Mouse (Mus musculus): ENCODE measurements at regions not wholly inside any gene's neighbourhood (a gene's known extent, or its start where the extent isn't known, plus 50 kb on each side); places are given as distances from the start of the nearest gene placed in this dataset.

DNA sequence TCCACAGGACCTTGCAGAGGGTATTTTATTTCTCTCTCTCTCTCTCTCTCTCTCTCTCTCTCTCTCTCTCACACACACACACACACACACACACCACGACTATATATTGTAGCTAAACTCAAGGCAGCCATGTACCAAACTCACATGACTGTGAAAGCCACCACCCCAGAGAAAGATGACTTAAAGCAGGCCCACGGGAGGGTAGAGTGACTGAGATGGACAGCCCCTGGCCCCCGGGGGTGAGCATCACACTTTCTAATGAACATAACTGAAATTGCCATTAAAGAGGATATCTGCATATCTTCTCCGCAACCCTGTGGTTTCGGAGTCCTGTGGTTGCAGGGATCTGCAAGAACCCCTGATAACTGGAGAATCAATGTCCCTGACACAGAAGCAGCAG, 197.1 kb upstream of the Spdye4c start:
- no peaks in the 10 kb centered on the region for H3K9me3 ChIP-seq (ENCODE audit: control insufficient read depth, low read length)
- no peaks in the 10 kb centered on the region for H3K27me3 ChIP-seq (ENCODE audit: control insufficient read depth, insufficient read depth, low read length)
- no peak overlapping the region for H3K9ac ChIP-seq (ENCODE audit: low read depth, low read length)
- H3K4me3 ChIP-seq (ENCODE audit: low read length): no peak overlapping the region
- 74% methylated on average over 5 of the region's 5 CpGs for WGBS
- H3K4me2 ChIP-seq (replicated peaks; ENCODE audit: low read depth, low read length): no peak overlapping the region
- ATAC-seq (ENCODE audit: low FRiP score, low TSS enrichment): no peak
- no peak overlapping the region for H3K27ac ChIP-seq (ENCODE audit: low read depth, low read length)
- H3K4me1 ChIP-seq (ENCODE audit: control insufficient read depth, insufficient read depth, low read length): peaks cover 24% of the 10 kb centered on the region
- no peaks in the 10 kb centered on the region for H3K36me3 ChIP-seq (ENCODE audit: control insufficient read depth, insufficient read depth, low read length)

DNA sequence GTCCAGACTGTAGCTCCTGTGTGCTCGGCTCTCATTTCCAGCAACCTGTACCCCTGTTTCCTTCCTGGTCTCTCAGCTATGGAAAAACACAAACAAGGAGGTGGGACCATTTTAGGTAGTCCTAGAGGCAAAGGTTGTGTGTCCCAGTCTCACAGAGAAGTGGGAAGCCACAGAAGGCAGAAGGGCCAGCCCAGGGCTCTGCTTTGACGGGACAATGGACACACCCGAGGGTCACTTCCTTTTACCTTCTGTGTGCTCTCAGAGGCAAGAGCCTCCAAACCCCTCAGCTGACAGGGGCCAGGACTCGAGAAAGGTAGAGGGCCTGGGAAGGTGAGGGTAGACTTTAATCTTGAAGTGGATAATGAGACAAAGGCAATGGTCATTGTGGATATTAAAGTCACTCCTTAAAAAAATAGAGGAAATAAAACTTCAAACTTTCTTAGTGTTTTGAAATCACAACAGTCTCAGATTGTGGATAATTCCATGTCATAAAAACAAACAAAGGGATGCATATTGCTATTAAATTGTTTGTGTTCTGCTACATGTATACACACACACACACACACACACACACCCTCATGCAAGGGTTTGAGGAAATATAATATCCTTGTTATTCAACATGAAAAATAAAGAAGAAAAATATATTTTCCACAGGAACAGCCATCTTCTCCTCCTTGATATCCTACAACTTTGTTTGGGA, 195.6 kb upstream of the Spdye4c start:
- ATAC-seq (ENCODE audit: low FRiP score, low TSS enrichment): 0 out of 2 replicates have a peak, but pooled peaks have one; percentile 16

DNA sequence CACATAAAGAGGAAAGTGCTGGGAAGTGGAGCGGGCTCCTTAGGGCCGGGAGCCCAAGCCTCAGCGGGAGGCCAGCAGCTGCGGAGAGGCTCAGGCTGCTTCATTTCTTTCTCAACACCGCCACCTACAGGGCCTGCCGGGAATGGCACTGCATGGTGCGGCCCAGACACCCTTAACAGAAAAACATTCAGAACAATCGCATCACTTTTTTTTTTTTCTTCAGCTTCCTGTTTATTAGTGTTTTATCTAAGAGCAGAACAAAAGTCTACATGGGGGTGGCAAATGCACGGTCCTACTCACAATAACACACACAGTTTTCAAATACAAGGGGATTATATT, 195.0 kb upstream of the Spdye4c start:
- H3K36me3 ChIP-seq (ENCODE audit: control insufficient read depth, insufficient read depth, low read length): no peaks in the 10 kb centered on the region
- no peak overlapping the region for H3K9ac ChIP-seq (ENCODE audit: low read depth, low read length)
- no peaks in the 10 kb centered on the region for H3K27me3 ChIP-seq (ENCODE audit: control insufficient read depth, insufficient read depth, low read length)
- no peak overlapping the region for H3K4me3 ChIP-seq (ENCODE audit: low read length)
- peak; percentile 87 for ATAC-seq (ENCODE audit: low FRiP score, low TSS enrichment)
- no peak overlapping the region for H3K27ac ChIP-seq (ENCODE audit: low read depth, low read length)
- H3K4me1 ChIP-seq (ENCODE audit: control insufficient read depth, insufficient read depth, low read length): peaks cover 20% of the 10 kb centered on the region; the same call in 1 of the 2 replicates
- 1% methylated on average over 9 of the region's 9 CpGs for WGBS
- H3K9me3 ChIP-seq (ENCODE audit: control insufficient read depth, low read length): no peaks in the 10 kb centered on the region
- no peak overlapping the region for H3K4me2 ChIP-seq (replicated peaks; ENCODE audit: low read depth, low read length)

More for the DNA sequence above, 195.6 kb upstream of the Spdye4c start:
- H3K27me3 ChIP-seq (ENCODE audit: control insufficient read depth, insufficient read depth, low read length): no peaks in the 10 kb centered on the region
- no peak overlapping the region for H3K9ac ChIP-seq (ENCODE audit: low read depth, low read length)
- WGBS: 49% methylated on average over 4 of the region's 4 CpGs
- no peaks in the 10 kb centered on the region for H3K9me3 ChIP-seq (ENCODE audit: control insufficient read depth, low read length)
- no peaks in the 10 kb centered on the region for H3K36me3 ChIP-seq (ENCODE audit: control insufficient read depth, insufficient read depth, low read length)
- H3K4me1 ChIP-seq (ENCODE audit: control insufficient read depth, insufficient read depth, low read length): peaks cover 20% of the 10 kb centered on the region; the same call in 1 of the 2 replicates
- no peak overlapping the region for H3K4me3 ChIP-seq (ENCODE audit: low read length)
- no peak overlapping the region for H3K4me2 ChIP-seq (replicated peaks; ENCODE audit: low read depth, low read length)
- H3K27ac ChIP-seq (ENCODE audit: low read depth, low read length): no peak overlapping the region

DNA sequence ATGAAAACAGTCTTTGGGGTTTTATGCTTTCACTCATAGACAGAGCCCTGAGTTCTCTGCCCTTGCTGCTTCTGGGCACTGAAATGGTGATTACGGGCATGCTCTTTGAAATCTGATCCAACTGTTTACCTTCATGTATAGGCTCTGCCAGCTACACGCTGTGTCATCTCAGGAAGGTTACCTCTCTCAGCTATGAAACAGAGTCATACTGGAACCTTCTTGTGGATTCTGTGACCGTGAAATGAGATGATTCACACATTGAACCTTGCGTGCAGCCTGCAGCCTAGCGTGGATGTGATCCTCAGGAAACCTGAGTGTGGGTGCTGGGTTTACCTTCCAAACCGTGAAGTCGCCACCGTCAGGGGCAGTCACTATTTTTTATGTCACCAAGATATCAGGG, 189.7 kb upstream of the Spdye4c start:
- no peaks in the 10 kb centered on the region for H3K27me3 ChIP-seq (ENCODE audit: control insufficient read depth, insufficient read depth, low read length)
- H3K9ac ChIP-seq (ENCODE audit: low read depth, low read length): no peak overlapping the region
- no peak overlapping the region for H3K27ac ChIP-seq (ENCODE audit: low read depth, low read length)
- H3K4me1 ChIP-seq (ENCODE audit: control insufficient read depth, insufficient read depth, low read length): peaks cover 14% of the 10 kb centered on the region; the same call in 1 of the 2 replicates
- 36% methylated on average over 8 of the region's 8 CpGs for WGBS
- H3K9me3 ChIP-seq (ENCODE audit: control insufficient read depth, low read length): no peaks in the 10 kb centered on the region
- no peak for ATAC-seq (ENCODE audit: low FRiP score, low TSS enrichment)
- H3K4me2 ChIP-seq (replicated peaks; ENCODE audit: low read depth, low read length): no peak overlapping the region
- H3K4me3 ChIP-seq (ENCODE audit: low read length): no peak overlapping the region
- H3K36me3 ChIP-seq (ENCODE audit: control insufficient read depth, insufficient read depth, low read length): no peaks in the 10 kb centered on the region

DNA sequence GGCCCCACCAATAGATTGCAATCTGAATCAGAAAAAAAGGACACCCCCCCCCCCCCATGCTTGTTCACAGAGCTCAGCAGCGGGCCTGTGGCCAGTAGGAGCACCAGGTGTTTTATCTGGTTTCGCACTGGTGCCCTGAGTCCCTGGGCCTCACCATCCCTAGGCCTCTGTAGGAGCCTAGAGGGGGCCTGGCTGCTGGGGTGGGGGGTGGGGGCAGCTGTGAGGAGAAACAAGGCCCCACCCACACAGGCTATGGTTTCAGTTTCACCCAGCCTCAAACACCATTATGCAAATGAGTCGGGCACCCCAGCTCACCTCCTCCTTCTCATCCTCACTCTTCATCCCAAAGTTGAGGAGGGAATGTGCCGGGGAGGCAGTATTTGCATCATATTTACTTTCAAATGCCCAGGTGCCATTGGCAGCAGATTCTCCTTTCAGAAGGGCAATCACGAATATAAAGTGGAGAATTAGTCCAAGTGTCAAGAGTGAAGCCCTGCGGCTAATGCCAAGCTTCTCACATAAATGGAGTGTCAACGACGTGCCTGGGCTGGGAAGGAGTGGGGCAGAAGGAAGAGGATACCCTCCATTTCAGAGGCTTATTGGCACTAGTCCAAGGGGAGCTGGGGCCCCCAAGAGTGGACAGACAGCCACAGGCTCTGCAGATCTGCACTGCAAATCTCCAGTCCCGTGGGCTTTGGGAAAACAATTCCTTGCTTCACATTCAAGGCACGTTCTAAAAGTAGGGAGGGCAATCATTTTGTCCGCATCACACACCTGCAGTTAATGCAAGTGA, 187.7 kb upstream of the Spdye4c start:
- Histone ChIP-seq H3K4me1 (ENCODE audit: control insufficient read depth, insufficient read depth, low read length) (peaks cover 14% of the 10 kb centered on the region; the same call in 1 of the 2 replicates), H3K9me3 (ENCODE audit: control insufficient read depth, low read length) (no peaks in the 10 kb centered on the region), H3K4me3 (ENCODE audit: low read length) (no peak overlapping the region), H3K4me2 (replicated peaks; ENCODE audit: low read depth, low read length) (no peak overlapping the region; the same call in 1 of the 2 replicates), H3K27ac (ENCODE audit: low read depth, low read length) (no peak overlapping the region), H3K9ac (ENCODE audit: low read depth, low read length) (no peak overlapping the region), H3K27me3 (ENCODE audit: control insufficient read depth, insufficient read depth, low read length) (no peaks in the 10 kb centered on the region), H3K36me3 (ENCODE audit: control insufficient read depth, insufficient read depth, low read length) (no peaks in the 10 kb centered on the region)
- ATAC-seq (ENCODE audit: low FRiP score, low TSS enrichment): peak; percentile 75
- 33% methylated on average over 11 of the region's 11 CpGs for WGBS

DNA sequence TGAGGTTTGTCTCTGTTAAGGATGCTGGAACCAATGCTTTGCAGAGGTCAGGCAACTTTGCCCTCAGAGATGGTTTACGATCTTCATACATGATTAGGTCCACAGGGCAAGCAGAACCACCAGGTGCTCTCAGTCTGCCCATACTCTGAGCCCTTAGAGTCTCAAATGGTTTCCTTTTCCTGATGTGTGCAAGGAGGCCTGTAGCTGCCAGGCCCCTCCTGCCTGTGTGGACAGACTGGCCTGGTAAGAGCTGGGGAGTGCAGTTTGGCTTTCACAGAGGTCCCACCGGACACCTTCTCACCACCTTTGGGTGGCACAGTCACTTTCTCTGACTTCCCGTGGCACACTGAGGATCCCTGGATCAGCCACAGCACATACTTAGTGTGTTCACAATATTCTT, 186.6 kb upstream of the Spdye4c start:
- Histone ChIP-seq H3K36me3 (ENCODE audit: control insufficient read depth, insufficient read depth, low read length) (no peaks in the 10 kb centered on the region), H3K9ac (ENCODE audit: low read depth, low read length) (no peak overlapping the region), H3K9me3 (ENCODE audit: control insufficient read depth, low read length) (no peaks in the 10 kb centered on the region), H3K27me3 (ENCODE audit: control insufficient read depth, insufficient read depth, low read length) (no peaks in the 10 kb centered on the region), H3K4me2 (replicated peaks; ENCODE audit: low read depth, low read length) (no peak overlapping the region), H3K27ac (ENCODE audit: low read depth, low read length) (no peak overlapping the region), H3K4me1 (ENCODE audit: control insufficient read depth, insufficient read depth, low read length) (peaks cover 14% of the 10 kb centered on the region; the same call in 1 of the 2 replicates), H3K4me3 (ENCODE audit: low read length) (no peak overlapping the region)
- 77% methylated on average over 3 of the region's 3 CpGs for WGBS
- ATAC-seq (ENCODE audit: low FRiP score, low TSS enrichment): no peak

DNA sequence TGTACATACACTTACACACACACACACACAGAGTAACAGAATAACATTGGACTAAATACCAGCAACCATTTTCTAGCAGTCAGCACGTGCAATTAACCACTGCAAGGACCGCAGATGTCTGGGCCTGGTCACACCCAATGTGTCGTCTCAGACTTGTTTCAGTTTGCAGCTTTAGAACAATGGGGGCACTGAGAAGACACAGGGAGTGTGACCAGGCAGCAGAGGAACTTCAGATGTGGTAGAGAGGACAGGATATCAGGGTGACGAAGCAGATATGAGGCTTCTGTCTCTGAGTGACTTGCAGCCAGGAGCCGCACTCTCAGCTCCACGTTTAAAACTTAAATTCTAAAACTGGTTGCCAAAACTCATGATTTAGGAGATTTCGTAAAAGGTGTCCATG, 183.9 kb upstream of the Spdye4c start:
- H3K27ac ChIP-seq (ENCODE audit: low read depth, low read length): no peak overlapping the region
- H3K9me3 ChIP-seq (ENCODE audit: control insufficient read depth, low read length): no peaks in the 10 kb centered on the region
- ATAC-seq (ENCODE audit: low FRiP score, low TSS enrichment): no peak
- no peaks in the 10 kb centered on the region for H3K36me3 ChIP-seq (ENCODE audit: control insufficient read depth, insufficient read depth, low read length)
- H3K4me2 ChIP-seq (replicated peaks; ENCODE audit: low read depth, low read length): no peak overlapping the region
- no peaks in the 10 kb centered on the region for H3K27me3 ChIP-seq (ENCODE audit: control insufficient read depth, insufficient read depth, low read length)
- 74% methylated on average over 7 of the region's 7 CpGs for WGBS
- peaks cover 14% of the 10 kb centered on the region; the same call in 1 of the 2 replicates for H3K4me1 ChIP-seq (ENCODE audit: control insufficient read depth, insufficient read depth, low read length)
- H3K4me3 ChIP-seq (ENCODE audit: low read length): no peak overlapping the region
- no peak overlapping the region for H3K9ac ChIP-seq (ENCODE audit: low read depth, low read length)

DNA sequence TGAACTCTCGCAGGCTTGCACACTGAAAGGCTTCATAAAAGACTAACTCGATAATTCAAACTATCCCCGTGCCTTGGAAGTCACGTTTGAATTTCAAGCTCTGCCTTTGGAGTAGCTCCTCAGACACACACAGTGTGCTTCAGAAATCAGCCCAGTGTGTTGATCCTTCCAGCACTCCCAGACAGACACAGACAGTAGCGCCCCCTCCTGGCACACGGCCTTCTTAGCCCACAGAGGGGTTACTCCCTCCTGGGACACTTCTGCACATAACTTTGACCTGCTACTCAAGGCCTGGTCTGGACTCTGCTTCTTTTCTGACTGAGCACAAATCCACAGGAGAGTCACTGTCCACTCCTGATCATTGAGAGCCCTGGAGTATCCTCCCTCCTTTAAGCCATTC, 182.3 kb upstream of the Spdye4c start:
- Histone ChIP-seq H3K9me3 (ENCODE audit: control insufficient read depth, low read length) (no peaks in the 10 kb centered on the region), H3K9ac (ENCODE audit: low read depth, low read length) (no peak overlapping the region), H3K36me3 (ENCODE audit: control insufficient read depth, insufficient read depth, low read length) (no peaks in the 10 kb centered on the region), H3K27ac (ENCODE audit: low read depth, low read length) (no peak overlapping the region), H3K4me2 (replicated peaks; ENCODE audit: low read depth, low read length) (no peak overlapping the region), H3K4me1 (ENCODE audit: control insufficient read depth, insufficient read depth, low read length) (peaks cover under 1% of the 10 kb centered on the region; the same call in 1 of the 2 replicates), H3K4me3 (ENCODE audit: low read length) (no peak overlapping the region), H3K27me3 (ENCODE audit: control insufficient read depth, insufficient read depth, low read length) (peaks cover 3% of the 10 kb centered on the region; the same call in 1 of the 2 replicates)
- ATAC-seq (ENCODE audit: low FRiP score, low TSS enrichment): no peak
- 44% methylated on average over 6 of the region's 6 CpGs for WGBS

DNA sequence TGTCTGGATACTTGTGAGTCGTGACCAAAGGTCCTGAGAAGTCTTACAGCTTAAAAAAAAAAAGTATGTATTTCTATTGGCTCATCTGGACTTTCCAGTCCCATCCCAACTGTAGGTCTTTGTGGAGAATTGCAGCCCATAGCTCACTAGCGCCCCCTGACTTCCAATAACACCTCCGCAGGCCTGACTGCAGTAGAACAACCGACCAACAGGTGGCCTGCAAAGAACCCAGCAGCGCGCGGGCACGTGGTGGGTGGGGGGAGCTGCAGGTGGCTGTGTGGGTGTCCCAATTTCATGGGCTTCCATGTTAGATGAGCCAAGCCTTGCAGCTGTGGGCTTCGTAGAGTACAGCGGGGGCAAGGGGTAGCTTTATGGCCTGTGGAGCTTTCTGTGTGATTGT, 178.7 kb upstream of the Spdye4c start:
- peak; percentile 72 for ATAC-seq (ENCODE audit: low FRiP score, low TSS enrichment)
- H3K4me1 ChIP-seq (ENCODE audit: control insufficient read depth, insufficient read depth, low read length): 0 out of 2 replicates have a peak, but pooled peaks cover 3% of the 10 kb centered on the region
- H3K27ac ChIP-seq (ENCODE audit: low read depth, low read length): no peak overlapping the region
- no peak overlapping the region for H3K4me3 ChIP-seq (ENCODE audit: low read length)
- H3K9me3 ChIP-seq (ENCODE audit: control insufficient read depth, low read length): no peaks in the 10 kb centered on the region
- no peak overlapping the region for H3K9ac ChIP-seq (ENCODE audit: low read depth, low read length)
- 9% methylated on average over 10 of the region's 10 CpGs for WGBS
- peaks cover 4% of the 10 kb centered on the region; the same call in 1 of the 2 replicates for H3K27me3 ChIP-seq (ENCODE audit: control insufficient read depth, insufficient read depth, low read length)
- no peak overlapping the region for H3K4me2 ChIP-seq (replicated peaks; ENCODE audit: low read depth, low read length)
- no peaks in the 10 kb centered on the region for H3K36me3 ChIP-seq (ENCODE audit: control insufficient read depth, insufficient read depth, low read length)

Data from kidney, embryonic 14.5 days (tissue).